Mouse (Mus musculus): Measurements from ENCODE around the gene Elof1. TPM values are rescaled to one million over a fixed set of nuclear protein-coding genes. Genes with fewer than 3 reads are reported as not detected.

Gene Elof1
- 188 and 191 TPM in 2 replicates for polyA plus RNA-seq (2015; fragmentation: Nextera tagmentation; extraction: Ambion mirVana)

DNA sequence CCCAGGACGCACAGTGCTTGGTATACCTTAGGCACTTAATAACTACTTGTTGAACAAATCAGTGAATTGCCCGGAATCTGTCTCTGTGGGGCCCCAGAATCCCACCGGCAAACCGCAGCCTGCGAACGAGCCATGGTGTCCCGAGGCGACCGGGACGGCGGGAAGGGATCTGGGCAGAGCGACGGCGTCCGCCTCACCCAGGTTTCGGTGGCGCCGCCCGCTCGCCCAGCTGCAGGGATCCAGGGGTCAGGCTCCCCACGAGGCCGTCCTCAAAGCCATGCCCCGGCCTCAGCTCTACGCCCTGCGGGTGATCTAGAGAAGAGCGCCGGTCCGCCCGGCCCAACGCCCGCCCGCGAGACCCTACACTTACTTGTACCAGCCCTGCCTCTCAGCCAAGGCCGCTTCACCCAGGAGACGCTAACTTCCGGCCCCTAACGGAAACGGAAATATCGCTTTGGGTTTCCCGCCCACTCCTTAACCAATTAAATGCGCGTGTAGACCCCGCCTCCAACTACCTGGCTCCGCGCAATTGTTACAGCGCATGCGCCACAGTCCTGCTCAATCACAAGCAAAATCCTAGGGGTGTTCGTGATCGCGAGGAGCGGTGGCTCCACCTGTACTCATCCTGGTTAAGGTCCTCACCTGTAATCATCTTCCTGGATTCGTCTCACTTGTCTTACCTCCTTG is at the start of gene Elof1:
Elof1 (minus strand) TSS at position 433 of the 687 bp plus-strand sequence.
- Histone ChIP-seq H3K27ac (ENCODE audit: low read length) (peak within 1 kb of the TSS; percentile 63), H3K36me3 (ENCODE audit: insufficient read depth, low read length) (peaks cover 19% of the 10 kb centered on the region; the same call in 1 of the 2 replicates), H3K9ac (replicated peaks; ENCODE audit: low read depth) (peak within 1 kb of the TSS; percentile 92), H3K4me1 (ENCODE audit: insufficient read depth, low read depth, low read length) (peaks cover 7% of the 10 kb centered on the region; the same call in 1 of the 2 replicates), H3K4me2 (replicated peaks; ENCODE audit: low read depth, low read length) (peak within 1 kb of the TSS; percentile 88), H3K27me3 (replicated peaks; ENCODE audit: insufficient read depth, low read length) (no peaks in the 10 kb centered on the region), H3K9me3 (ENCODE audit: low read length) (no peaks in the 10 kb centered on the region), H3K4me3 (ENCODE audit: low read depth, low read length) (peak within 1 kb of the TSS; percentile 83)
- WGBS: under 1% methylated on average over 52 of the region's 52 CpGs
- DNase-seq (ENCODE audit: low spot score) (peak; percentile 98), ATAC-seq (peak; percentile 97)
- TF ChIP-seq EP300 (IDR thresholded peaks at IDR 0.05): no peak; the same call in 1 of the 2 replicates
- no peak for TF ChIP-seq CTCF (IDR thresholded peaks at IDR 0.05)

DNA sequence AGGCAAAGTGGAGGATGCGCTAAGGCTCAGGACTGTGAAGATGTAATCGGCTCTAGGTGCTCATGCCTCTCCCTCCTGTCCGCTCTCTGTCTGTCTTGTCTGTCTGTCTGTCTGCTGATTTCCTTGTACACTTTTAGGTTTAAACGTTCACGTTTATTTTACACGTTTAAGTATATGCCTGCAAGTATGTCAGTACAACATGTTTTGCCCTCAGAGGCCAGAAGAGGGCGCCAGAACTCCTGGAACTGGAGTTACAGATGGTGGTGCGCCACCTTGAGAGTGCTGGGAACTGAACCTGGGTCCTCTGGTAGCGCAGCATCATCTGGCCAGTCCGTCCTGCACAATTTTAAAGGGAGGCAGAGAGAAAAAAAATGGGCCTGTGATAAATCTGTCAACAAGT is 49.7 kb upstream of the Elof1 start:
- Histone ChIP-seq H3K9ac (replicated peaks; ENCODE audit: low read depth) (no peak overlapping the region), H3K4me3 (ENCODE audit: low read depth, low read length) (no peak overlapping the region), H3K4me1 (ENCODE audit: insufficient read depth, low read depth, low read length) (no peaks in the 10 kb centered on the region), H3K9me3 (ENCODE audit: low read length) (no peaks in the 10 kb centered on the region), H3K4me2 (replicated peaks; ENCODE audit: low read depth, low read length) (no peak overlapping the region), H3K36me3 (ENCODE audit: insufficient read depth, low read length) (no peaks in the 10 kb centered on the region), H3K27me3 (replicated peaks; ENCODE audit: insufficient read depth, low read length) (no peaks in the 10 kb centered on the region), H3K27ac (ENCODE audit: low read length) (no peak overlapping the region)
- TF ChIP-seq CTCF (IDR thresholded peaks at IDR 0.05) (peak; percentile 21; the same call in 1 of the 2 replicates), EP300 (IDR thresholded peaks at IDR 0.05) (no peak)
- WGBS: 91% methylated on average over 10 of the region's 10 CpGs
- ATAC-seq: no peak
- no peak for DNase-seq (ENCODE audit: low spot score)

- H3K27ac ChIP-seq (ENCODE audit: low read length): no peak overlapping the region
- no peak overlapping the region for H3K4me3 ChIP-seq (ENCODE audit: low read depth, low read length)
- no peaks in the 10 kb centered on the region for H3K4me1 ChIP-seq (ENCODE audit: insufficient read depth, low read depth, low read length)
- no peak overlapping the region for H3K9ac ChIP-seq (replicated peaks; ENCODE audit: low read depth)
- no peak overlapping the region for H3K4me2 ChIP-seq (replicated peaks; ENCODE audit: low read depth, low read length)
- no peaks in the 10 kb centered on the region for H3K36me3 ChIP-seq (ENCODE audit: insufficient read depth, low read length)
- no peaks in the 10 kb centered on the region for H3K27me3 ChIP-seq (replicated peaks; ENCODE audit: insufficient read depth, low read length)
- 51% methylated on average over 6 of the region's 6 CpGs for WGBS
- no peak for TF ChIP-seq EP300 (IDR thresholded peaks at IDR 0.05)
- no peak for TF ChIP-seq CTCF (IDR thresholded peaks at IDR 0.05)
- ATAC-seq: no peak
- no peaks in the 10 kb centered on the region for H3K9me3 ChIP-seq (ENCODE audit: low read length)
- no peak for DNase-seq (ENCODE audit: low spot score)
These were observed 49.0 kb upstream of the Elof1 start for GRCm38 (mm10) chr9:22165964-22166363.

- Histone ChIP-seq H3K27ac (ENCODE audit: low read length) (no peak overlapping the region), H3K4me3 (ENCODE audit: low read depth, low read length) (peak overlapping the region; percentile 53), H3K4me1 (ENCODE audit: insufficient read depth, low read depth, low read length) (no peaks in the 10 kb centered on the region), H3K9me3 (ENCODE audit: low read length) (no peaks in the 10 kb centered on the region), H3K9ac (replicated peaks; ENCODE audit: low read depth) (peak overlapping the region; percentile 41), H3K27me3 (replicated peaks; ENCODE audit: insufficient read depth, low read length) (no peaks in the 10 kb centered on the region), H3K36me3 (ENCODE audit: insufficient read depth, low read length) (no peaks in the 10 kb centered on the region), H3K4me2 (replicated peaks; ENCODE audit: low read depth, low read length) (peak overlapping the region; percentile 97)
- ATAC-seq: peak; percentile 79
- no peak for TF ChIP-seq EP300 (IDR thresholded peaks at IDR 0.05)
- TF ChIP-seq CTCF (IDR thresholded peaks at IDR 0.05): no peak
- peak; percentile 57 for DNase-seq (ENCODE audit: low spot score)
- 4% methylated on average over 53 of the region's 54 CpGs for WGBS
These were observed 48.0 kb upstream of the Elof1 start for GRCm38 (mm10) chr9:22164711-22165668.

DNA sequence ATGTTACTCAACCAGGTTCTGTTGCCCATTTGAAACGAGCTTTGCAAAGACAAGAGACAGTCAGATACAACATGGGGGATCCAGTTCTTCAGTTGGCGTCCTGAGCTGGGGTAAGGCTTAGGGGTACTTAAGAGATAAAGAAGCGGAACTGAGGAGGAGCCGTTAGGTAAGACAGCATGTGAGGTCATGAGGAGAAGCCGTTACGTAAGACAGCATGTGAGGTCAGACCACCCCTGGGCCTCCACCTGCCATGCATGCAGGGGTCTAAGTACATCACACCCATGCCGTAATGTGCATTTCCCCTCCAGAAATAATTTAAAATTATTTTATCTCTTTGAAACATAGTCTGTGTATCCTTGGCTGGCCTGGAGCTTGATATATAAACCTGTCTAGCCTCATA is 45.9 kb upstream of the Elof1 start:
- no peak overlapping the region for H3K9ac ChIP-seq (replicated peaks; ENCODE audit: low read depth)
- H3K27ac ChIP-seq (ENCODE audit: low read length): no peak overlapping the region
- no peak overlapping the region for H3K4me3 ChIP-seq (ENCODE audit: low read depth, low read length)
- H3K4me2 ChIP-seq (replicated peaks; ENCODE audit: low read depth, low read length): no peak overlapping the region
- H3K9me3 ChIP-seq (ENCODE audit: low read length): no peaks in the 10 kb centered on the region
- WGBS: 81% methylated on average over 7 of the region's 7 CpGs
- no peak for ATAC-seq
- no peak for DNase-seq (ENCODE audit: low spot score)
- TF ChIP-seq CTCF (IDR thresholded peaks at IDR 0.05): no peak
- no peaks in the 10 kb centered on the region for H3K27me3 ChIP-seq (replicated peaks; ENCODE audit: insufficient read depth, low read length)
- no peaks in the 10 kb centered on the region for H3K4me1 ChIP-seq (ENCODE audit: insufficient read depth, low read depth, low read length)
- no peaks in the 10 kb centered on the region for H3K36me3 ChIP-seq (ENCODE audit: insufficient read depth, low read length)

DNA sequence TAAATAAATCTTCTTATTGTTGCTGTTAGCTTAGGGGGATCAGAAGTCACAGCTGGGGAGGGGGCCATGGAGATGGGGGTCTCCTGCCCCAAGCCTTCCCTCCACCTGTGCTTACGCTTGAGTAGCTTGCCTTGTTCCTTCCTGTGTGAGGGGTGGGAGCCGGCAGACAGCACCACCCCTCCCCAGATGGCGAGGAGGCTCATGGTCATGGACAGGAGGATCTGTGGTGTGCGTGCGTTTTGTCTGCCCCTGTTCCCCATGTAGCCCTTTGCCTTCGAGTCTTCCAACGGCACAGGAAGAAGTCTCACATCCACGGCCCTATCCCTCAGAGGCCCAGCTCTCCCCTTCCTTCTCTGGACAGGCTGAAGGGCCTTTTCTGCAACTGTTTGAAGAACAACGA is 45.3 kb upstream of the Elof1 start:
- no peak for ATAC-seq
- H3K9me3 ChIP-seq (ENCODE audit: low read length): no peaks in the 10 kb centered on the region
- H3K4me3 ChIP-seq (ENCODE audit: low read depth, low read length): no peak overlapping the region
- H3K4me2 ChIP-seq (replicated peaks; ENCODE audit: low read depth, low read length): no peak overlapping the region
- no peak overlapping the region for H3K27ac ChIP-seq (ENCODE audit: low read length)
- WGBS: 66% methylated on average over 9 of the region's 9 CpGs
- H3K9ac ChIP-seq (replicated peaks; ENCODE audit: low read depth): no peak overlapping the region
- no peak for DNase-seq (ENCODE audit: low spot score)
- H3K36me3 ChIP-seq (ENCODE audit: insufficient read depth, low read length): no peaks in the 10 kb centered on the region
- TF ChIP-seq CTCF (IDR thresholded peaks at IDR 0.05) (no peak), EP300 (IDR thresholded peaks at IDR 0.05) (no peak)
- H3K27me3 ChIP-seq (replicated peaks; ENCODE audit: insufficient read depth, low read length): no peaks in the 10 kb centered on the region
- H3K4me1 ChIP-seq (ENCODE audit: insufficient read depth, low read depth, low read length): peaks cover 4% of the 10 kb centered on the region; the same call in 1 of the 2 replicates

All from lung, postnatal 0 days (tissue).